19 mouse cellular contexts compared by ENCODE assay signal in the genomic region with DNA sequence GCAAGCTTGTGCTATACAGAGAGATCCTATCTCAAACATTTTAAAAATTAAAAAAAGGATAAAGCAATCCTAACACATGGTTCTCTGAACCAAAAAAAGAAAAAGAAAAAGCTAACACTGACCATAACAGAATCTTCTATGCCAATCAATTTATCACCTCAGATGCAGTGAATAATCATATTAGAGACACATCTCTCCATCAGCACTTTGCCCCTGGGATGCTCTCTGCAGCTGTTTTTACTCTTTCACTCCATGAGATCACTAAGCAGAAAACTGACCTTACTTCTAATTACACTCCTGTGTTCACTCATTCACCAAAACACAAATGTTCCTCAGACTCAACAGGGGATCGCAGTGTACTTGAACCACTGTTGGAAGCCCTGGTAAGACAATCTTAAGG.
"Had no signal": no experiment of that assay in that cellular context is flagged by ENCODE, and none has a peak within 500 bp of the region (broad histone marks: within the 10 kb centered on the region; RNA-seq: fewer than 3 reads in every experiment).

No protein-coding gene starts in this region.

- DNase-seq: lung, adult 18-20 months; lung, embryonic 14.5 days; lung, postnatal 10 days; lung, postnatal 4 days; midbrain, embryonic 14.5 days; retina, postnatal 1 day; right cerebral cortex, adult 18-20 months; right cerebral cortex, postnatal 25 days; right cerebral cortex, postnatal 4 days; spleen, adult 18-20 months; thymus, adult 18-20 months; thymus, postnatal 14 days; thymus, postnatal 36 days had no signal

- H3K4me3 ChIP-seq: midbrain, embryonic 10.5 days; midbrain, embryonic 12.5 days; myocyte; neural tube, embryonic 13.5 days; neural tube, embryonic 15.5 days had no signal

- H3K27me3 ChIP-seq: midbrain, embryonic 12.5 days; neural tube, embryonic 13.5 days; neural tube, embryonic 15.5 days had no signal

- H3K4me2 ChIP-seq: lung, embryonic 14.5 days; midbrain, embryonic 12.5 days; neural tube, embryonic 13.5 days; neural tube, embryonic 15.5 days had no signal

- H3K36me3 ChIP-seq: midbrain, embryonic 10.5 days; midbrain, embryonic 12.5 days; neural tube, embryonic 13.5 days; neural tube, embryonic 15.5 days had no signal

- H3K9me3 ChIP-seq: midbrain, embryonic 10.5 days; midbrain, embryonic 12.5 days; neural tube, embryonic 13.5 days; neural tube, embryonic 15.5 days had no signal

- H3K9ac ChIP-seq: lung, embryonic 14.5 days; midbrain, embryonic 12.5 days; neural tube, embryonic 13.5 days; neural tube, embryonic 15.5 days had no signal

- ATAC-seq: midbrain, embryonic 16.5 days had no signal

- H3K27ac ChIP-seq: midbrain, embryonic 10.5 days; midbrain, embryonic 12.5 days; neural tube, embryonic 13.5 days; neural tube, embryonic 15.5 days had no signal
